Mouse (Mus musculus) spleen, adult 2 months (tissue): Measurements from ENCODE around the gene Smarca5.
A peak's percentile ranks its signal among the peaks of the same experiment; 100 is the strongest.
"Not testable (repeated sequence)": the region's sequence is repeated elsewhere in the genome, so short reads cannot be mapped to it uniquely, and the experiment has no call there.

Source experiments
- CTCF ChIP-seq: fragments of 200-500 bp; IDR thresholded peaks from 2 replicates; pipeline ENCODE4 v1.5.1; 2011; ENCODE audit warnings: mild to moderate bottlenecking, inconsistent platforms; ENCODE audit not compliant: insufficient read depth, insufficient read length, insufficient replicate concordance; ENCODE audit errors: extremely low read depth
- POLR2A ChIP-seq: fragments of 200-500 bp; IDR thresholded peaks from 2 replicates; pipeline ENCODE4 v1.6.1; 2011; ENCODE audit warnings: low read depth, low read length, inconsistent platforms

GRCm38 (mm10) chr8:80739155-80739924 lies at the start of gene Smarca5:
- not testable (repeated sequence) for TF ChIP-seq CTCF
- peak; percentile 61 for TF ChIP-seq POLR2A
